Comparison of ENCODE assay signal across 8 mouse cellular contexts in the genomic region with DNA sequence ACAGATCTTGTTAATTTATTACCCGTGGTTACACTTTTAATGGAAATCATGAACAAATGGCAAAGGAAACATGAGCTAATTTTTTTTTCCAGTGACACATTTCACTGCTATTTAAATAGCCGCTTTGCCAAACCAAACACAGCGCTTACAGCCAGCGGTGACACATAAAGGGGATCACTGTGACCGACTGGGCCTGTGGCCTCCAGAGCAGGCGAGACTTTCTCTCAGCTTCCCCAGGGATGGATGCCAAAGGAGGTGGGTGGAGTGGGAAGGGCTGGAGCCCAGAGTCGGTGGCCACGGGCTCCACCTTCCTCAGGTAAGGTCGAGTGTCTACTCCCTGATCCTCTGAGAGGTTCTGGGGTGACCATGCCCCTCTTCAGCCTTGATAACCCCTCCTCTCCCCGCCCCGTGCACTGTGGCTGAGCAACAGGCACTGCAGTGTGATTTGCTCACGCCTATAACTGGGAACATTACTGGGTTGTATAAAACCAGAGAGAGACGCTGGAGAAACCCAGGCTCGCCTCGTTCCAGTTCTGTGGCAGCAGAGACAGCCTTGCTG.
DNase-seq lines count a peak whose midpoint lies in the region; ATAC-seq lines count a peak whose summit lies in the region.

No protein-coding gene starts in this region.

- no peaks in the 10 kb centered on the region for H3K36me3 ChIP-seq in hindbrain, embryonic 15.5 days
- H3K36me3 ChIP-seq in hindbrain, embryonic 16.5 days (ENCODE audit: control insufficient read depth, insufficient read depth, low read length), result no peaks in the 10 kb centered on the region
- no peaks in the 10 kb centered on the region for H3K36me3 ChIP-seq in heart, embryonic 10.5 days

- H3K27me3 ChIP-seq in hindbrain, embryonic 15.5 days, result no peaks in the 10 kb centered on the region
- H3K27me3 ChIP-seq in hindbrain, embryonic 16.5 days (replicated peaks; ENCODE audit: control insufficient read depth, insufficient read depth, low read length), result no peaks in the 10 kb centered on the region
- no peaks in the 10 kb centered on the region for H3K27me3 ChIP-seq in heart, embryonic 10.5 days (ENCODE audit: insufficient read depth, poor library complexity, severe bottlenecking)

- DNase-seq in heart, embryonic 10.5 days (ENCODE audit: low spot score), result no peak
- DNase-seq in kidney, postnatal 14 days, result peak; percentile 74
- peak; percentile 54 for DNase-seq in skeletal muscle tissue, adult 2 months (ENCODE audit: low read depth, low spot score)
- no peak for DNase-seq in B cell, adult 2 months
- no peak for DNase-seq in right cerebral cortex, postnatal 10 days (ENCODE audit: low spot score in 2 of 2)

- no peaks in the 10 kb centered on the region for H3K9me3 ChIP-seq in hindbrain, embryonic 15.5 days
- H3K9me3 ChIP-seq in hindbrain, embryonic 16.5 days (ENCODE audit: control insufficient read depth, low read length), result no peaks in the 10 kb centered on the region
- no peaks in the 10 kb centered on the region for H3K9me3 ChIP-seq in heart, embryonic 10.5 days

- 0 out of 2 replicates have a peak, but pooled peaks have one; percentile 15 for ATAC-seq in hindbrain, embryonic 15.5 days (ENCODE audit: low FRiP score, low read depth)
- no peak for ATAC-seq in hindbrain, embryonic 16.5 days
- no peak for ATAC-seq in erythroid progenitor cell, adult 5-6 weeks (replicated peaks; ENCODE audit: low FRiP score, poor library complexity, severe bottlenecking)

- no peak overlapping the region for H3K27ac ChIP-seq in hindbrain, embryonic 15.5 days (replicated peaks)
- no peak overlapping the region for H3K27ac ChIP-seq in hindbrain, embryonic 16.5 days (ENCODE audit: low read depth, low read length)
- H3K27ac ChIP-seq in heart, embryonic 10.5 days, result 0 out of 2 replicates have a peak overlapping the region, but pooled peaks have one; percentile 19

- H3K4me3 ChIP-seq in hindbrain, embryonic 15.5 days, result no peak overlapping the region
- H3K4me3 ChIP-seq in hindbrain, embryonic 16.5 days (ENCODE audit: low read length), result no peak overlapping the region
- H3K4me3 ChIP-seq in heart, embryonic 10.5 days, result no peak overlapping the region

- H3K4me1 ChIP-seq in hindbrain, embryonic 15.5 days (replicated peaks), result no peaks in the 10 kb centered on the region
- H3K4me1 ChIP-seq in hindbrain, embryonic 16.5 days (ENCODE audit: control insufficient read depth, insufficient read depth, low read depth, low read length), result no peaks in the 10 kb centered on the region
- H3K4me1 ChIP-seq in heart, embryonic 10.5 days, result peaks cover 11% of the 10 kb centered on the region

- H3K9ac ChIP-seq in hindbrain, embryonic 15.5 days, result no peak overlapping the region
- H3K9ac ChIP-seq in hindbrain, embryonic 16.5 days (ENCODE audit: low read depth, low read length), result no peak overlapping the region

- 86% methylated on average over 15 of the region's 15 CpGs for WGBS in hindbrain, embryonic 15.5 days
- WGBS in hindbrain, embryonic 16.5 days, result 87% methylated on average over 15 of the region's 15 CpGs
- WGBS in heart, embryonic 10.5 days, result 81% methylated on average over 15 of the region's 15 CpGs

- no peak overlapping the region for H3K4me2 ChIP-seq in hindbrain, embryonic 15.5 days
- no peak overlapping the region for H3K4me2 ChIP-seq in hindbrain, embryonic 16.5 days (ENCODE audit: low read length)

Comparison
In these comparisons a context has a peak if more than half of its experiments do, and no peak if none do; other contexts are left out.
1. DNase-seq: peak in kidney, postnatal 14 days (single experiment) and skeletal muscle tissue, adult 2 months (single experiment); none in heart, embryonic 10.5 days (single experiment), B cell, adult 2 months (0 of 2) and right cerebral cortex, postnatal 10 days (0 of 2).